Mouse (Mus musculus) cerebellum, postnatal 36 days (tissue): ENCODE data around the gene Lbhd1.
"Not testable (repeated sequence)": the region's sequence is repeated elsewhere in the genome, so short reads cannot be mapped to it uniquely, and the experiment has no call there.

Experiments used
- DNase-seq, 2 experiments: peaks; one replicate each; pipeline ENCODE4 v3.0.0; 2021 to 2022; ENCODE audit warnings: mixed read lengths in 2 of 2

Lbhd1 gene

DNA sequence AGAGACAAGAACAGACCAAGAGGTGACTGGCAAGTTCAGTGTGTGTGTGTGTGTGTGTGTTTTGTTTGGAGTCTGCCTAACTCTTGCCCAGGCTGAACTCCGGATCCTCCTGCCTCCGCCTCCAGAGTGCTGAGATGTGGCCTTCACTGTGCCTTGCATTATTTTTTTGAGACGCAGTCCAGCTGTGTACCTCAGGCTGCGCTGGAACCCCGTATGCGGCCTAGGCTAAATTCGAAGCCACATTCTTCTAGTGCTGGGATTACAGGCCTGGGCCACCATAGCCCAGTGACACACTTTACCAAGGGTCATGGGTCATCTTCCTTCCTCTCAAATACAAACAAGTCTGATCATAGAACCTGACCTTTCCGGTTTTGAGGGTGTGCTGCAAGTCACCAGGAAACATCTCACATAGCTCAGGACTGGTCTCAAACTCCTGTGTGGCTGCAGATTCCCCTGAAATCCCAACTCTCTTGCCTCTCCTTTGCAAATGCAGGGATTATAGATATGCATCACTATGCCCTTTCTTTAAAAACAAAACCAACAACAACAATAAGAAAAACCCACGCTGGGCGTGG, 11.2 kb upstream of the Lbhd1 start:
- DNase-seq, result no peak

DNA sequence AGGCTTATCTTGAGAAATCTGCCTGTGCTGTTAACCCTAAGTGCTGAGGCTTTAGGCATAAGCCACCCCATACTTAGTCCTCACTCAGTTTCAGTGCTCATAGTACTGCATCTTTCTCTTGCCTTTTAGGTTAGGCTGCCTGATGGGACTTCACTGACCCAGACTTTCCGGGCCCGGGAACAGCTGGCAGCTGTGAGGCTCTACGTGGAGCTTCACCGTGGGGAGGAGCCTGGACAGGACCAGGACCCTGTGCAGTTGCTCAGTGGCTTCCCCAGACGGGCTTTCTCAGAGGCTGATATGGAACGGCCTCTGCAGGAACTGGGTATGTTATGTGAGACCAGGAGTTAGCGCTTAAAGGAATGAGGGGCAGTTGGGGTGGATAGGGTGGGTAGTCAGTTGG, 8.5 kb upstream of the Lbhd1 start:
- DNase-seq, result no peak

DNA sequence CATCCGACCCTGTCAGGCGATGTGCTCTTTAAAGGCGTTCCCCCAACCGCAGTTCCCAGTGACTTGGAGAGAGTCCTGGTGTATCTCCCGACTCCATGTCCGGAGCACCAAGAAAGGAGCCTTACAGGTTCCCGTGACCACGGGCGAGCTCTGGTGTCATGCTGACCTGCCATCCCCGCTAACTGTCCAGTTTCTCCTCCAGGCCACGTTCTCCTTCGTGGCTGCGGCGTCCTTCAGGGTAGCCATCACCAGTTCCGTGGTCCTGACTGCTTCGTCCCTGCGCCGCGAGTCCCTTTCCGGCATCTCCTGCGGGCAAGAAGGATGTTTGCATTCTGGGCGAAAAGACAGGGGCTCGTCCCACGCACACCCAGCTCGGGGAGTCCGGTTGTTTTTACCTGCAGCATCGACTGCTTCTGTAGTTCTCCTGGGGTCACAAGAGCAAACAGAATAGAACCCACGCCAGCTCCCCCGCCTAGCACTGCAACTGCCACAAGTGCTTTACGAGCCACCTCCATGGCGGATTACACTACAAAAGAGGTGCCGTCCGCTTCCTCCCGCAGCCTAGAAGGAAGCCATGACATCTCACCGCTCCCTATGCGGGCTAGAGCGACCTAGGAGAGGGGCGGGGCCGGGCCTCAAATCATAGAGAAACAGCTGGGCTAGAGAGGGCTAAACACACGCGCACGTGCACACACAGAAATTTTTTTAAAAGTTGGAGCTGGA, 3.1 kb upstream of the Lbhd1 start, which contains the start of gene Uqcc3:
TSS of gene Uqcc3 (minus strand) at position 613 of the 723 bp plus-strand sequence.
- peak; percentile 87 to 89 for DNase-seq

DNA sequence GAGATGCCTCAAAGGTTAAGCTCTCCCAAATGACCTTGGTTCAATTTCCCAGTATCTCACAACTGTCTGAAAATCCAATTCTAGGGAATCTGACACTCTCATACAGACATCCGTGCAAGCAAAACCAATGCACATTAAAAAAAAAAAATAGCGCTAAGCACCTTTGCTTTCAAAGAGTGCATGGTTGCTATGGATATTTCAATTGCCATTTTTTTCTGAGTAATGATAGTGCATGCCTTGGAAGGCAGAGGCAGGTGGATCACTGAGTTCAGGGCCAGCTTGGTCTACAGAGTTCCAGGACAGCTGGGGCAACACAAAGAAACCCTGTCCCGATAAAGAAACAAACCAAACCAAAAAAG, 2.5 kb upstream of the Lbhd1 start:
- no peak for DNase-seq

DNA sequence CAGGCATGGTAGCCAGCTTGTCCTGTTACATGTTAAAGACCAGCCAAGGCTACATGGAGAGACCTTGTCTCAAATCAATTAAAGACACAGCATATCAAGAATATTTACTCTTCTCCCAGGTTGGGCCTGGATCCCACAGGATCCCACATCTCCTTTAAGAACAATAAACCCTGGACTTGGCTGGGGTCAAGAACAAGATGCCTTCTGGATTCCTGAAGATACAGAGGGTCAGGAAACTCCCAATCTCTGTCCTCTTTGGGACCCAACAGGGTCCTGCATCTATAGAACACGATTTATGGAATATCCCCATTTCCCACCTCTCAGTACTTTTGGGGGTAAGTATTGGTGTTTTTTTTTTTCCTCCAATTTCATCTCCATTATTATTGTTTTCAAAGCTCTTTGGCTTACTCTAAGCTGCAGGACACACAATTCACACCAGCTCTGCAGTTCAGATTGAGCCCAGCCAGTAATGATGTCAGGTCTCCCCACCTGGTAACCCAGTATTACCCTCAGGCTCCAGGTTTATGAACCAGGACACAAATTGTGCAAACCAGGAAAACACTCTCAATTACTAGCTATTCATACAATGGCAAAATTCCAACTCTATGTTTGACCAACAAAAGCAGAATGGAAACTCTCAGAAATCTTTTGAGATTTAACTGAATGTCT, 3.5 kb downstream of the Lbhd1 start:
- DNase-seq, result no peak

DNA sequence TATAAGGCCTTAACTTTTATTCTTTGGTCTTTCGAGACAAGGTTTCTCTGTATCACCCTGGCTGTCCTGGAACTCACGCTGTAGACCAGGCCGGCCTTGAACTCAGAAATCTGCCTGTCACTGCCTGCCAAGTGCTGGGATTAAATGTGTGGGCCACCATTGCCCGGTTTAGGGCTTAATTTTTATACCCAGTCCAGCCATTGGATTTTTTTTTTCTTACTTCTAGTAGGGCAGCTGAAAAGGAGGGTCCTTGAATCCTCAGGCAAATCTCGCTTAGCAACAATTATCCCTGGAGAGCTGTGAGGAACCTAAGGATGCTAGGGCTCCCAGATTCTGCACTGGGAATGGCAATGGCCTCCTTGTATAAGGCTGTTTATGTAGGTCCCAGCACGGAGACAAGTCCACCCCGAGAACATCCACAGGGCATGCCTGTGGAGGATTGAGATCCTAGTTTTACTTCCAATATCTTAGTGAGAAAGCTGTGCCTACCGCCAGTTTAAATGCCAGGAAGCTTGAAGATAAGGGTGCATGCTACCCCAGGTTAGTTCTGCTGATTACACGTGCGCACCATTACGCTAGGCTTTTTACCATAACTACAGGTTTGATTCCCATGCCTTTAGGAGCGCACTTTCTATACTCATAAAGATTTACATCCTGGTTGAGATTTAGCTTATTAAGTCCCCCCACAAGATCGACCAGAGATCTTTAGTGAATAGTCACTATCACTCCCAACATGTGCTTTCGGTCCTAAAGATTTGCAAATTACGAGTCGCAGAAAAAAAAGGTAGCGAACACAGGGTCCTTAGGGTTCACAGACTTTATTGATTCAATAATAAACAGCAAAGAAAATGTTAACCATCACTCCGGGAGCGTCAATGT, 4.3 kb downstream of the Lbhd1 start:
- no peak for DNase-seq

DNA sequence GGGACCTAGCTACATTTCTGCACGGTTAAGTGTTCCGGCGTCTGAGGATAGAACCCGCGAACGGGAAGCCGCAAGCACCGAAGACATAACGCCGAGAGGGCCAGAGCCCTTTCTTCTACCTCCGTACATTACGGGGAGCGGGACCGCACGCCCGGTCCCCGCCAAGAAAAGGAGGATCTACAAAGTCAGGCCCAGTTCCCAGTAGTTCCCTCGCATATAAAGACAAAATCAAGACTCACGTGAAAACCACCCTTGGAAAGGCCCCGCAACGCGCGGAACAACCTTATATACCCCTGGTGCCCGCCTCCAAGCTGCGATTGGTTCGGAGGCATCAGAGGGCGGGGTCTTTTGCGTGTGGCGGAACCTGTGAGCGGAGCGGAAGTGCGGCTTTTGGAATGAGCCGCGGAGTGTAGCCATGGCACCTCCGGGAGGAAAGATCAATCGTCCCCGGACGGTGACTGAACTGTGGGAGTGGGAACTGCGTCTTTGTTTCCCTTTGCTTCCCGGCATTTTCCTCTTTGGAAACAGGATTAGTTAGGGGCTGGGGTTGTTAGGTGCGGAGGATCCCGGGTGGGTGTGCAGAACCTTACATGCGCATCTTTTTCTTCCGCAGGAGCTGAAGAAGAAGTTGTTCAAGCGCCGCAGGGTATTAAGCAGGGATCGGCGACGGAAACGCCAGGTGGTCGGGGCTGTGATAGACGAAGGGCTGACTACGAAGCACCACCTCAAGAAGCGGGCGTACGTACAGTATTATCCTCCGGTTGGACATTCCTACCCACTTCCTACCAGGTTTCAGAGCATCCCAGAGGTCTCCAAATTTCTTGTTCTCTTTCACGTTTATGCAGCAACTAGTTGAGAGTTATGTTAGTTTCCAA, 5.2 kb downstream of the Lbhd1 start, which contains the start of the genes 1810009A15Rik and Gm49416:
TSS of gene 1810009A15Rik (plus strand) at position 343 of the 875 bp plus-strand sequence.
TSS of gene Gm49416 (plus strand) at position 416 of the 875 bp plus-strand sequence.
- DNase-seq, result peak; percentile 93

DNA sequence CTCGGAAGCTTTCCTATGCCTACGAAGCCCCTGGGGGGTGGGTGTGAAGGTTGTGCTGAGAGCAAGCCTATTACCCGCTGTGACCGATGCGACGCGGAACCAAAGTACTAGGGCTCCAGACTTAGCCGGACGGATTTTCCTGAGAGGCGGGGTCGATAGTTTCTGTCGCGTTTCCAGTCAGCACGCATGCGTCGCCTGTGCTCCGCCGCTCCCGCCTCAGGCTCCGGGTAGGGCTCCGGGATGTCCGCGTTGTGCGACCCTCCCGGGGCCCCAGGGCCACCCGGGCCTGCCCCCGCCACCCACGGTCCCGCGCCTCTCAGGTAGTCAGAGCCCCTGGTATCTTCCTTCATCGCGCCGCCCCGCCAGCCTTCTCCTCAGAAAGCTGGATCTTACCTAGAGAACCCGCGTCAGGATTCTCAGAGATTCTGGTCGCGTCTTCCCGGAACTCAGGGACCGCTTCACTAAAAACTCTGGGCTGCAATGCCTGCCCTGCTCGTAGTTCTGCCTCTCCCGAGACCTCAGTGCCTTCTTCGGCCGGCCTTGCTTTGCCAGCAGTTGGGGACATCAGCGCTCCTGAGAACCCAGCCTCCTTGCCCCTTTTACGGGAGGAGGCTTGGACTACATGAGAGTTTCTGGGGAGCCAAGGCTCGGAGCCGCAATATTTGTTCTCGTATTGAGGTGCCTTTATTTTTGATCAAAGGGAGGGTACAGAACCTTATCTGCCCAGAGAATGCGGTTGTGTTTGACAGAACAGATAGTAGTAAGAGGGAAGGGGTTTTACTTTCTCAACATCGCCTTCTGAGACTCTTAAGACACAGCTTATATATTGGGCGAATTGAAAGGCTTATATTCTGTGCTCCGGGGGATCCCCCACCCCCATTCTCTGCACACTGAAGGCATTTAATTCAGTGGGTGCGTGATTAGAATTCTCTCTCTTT, 9.6 kb downstream of the Lbhd1 start, which contains the start of gene Ints5:
TSS of gene Ints5 (plus strand) at position 177 of the 938 bp plus-strand sequence.
- DNase-seq, result peak; percentile 86 to 90

DNA sequence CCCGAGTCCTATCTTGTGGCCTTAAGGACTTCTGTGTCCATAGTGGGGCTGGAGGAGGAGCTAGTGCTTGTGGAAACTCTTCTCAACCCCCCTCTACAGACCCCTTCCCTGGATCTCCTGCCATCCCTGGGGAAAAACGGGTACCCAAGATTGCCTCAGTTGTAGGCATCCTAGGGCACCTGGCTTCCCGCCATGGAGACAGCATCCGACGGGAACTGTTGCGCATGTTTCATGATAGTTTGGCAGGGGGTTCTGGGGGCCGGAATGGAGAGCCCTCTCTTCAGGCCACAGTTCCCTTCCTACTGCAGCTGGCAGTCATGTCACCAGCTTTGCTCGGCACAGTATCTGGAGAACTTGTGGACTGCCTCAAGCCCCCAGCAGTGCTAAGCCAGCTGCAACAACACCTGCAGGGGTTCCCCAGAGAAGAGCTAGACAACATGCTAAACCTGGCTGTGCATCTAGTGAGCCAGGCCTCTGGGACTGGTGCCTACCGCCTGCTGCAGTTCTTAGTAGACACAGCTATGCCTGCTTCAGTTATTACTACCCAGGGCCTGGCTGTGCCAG, 11.9 kb downstream of the Lbhd1 start:
- no peak for DNase-seq

DNA sequence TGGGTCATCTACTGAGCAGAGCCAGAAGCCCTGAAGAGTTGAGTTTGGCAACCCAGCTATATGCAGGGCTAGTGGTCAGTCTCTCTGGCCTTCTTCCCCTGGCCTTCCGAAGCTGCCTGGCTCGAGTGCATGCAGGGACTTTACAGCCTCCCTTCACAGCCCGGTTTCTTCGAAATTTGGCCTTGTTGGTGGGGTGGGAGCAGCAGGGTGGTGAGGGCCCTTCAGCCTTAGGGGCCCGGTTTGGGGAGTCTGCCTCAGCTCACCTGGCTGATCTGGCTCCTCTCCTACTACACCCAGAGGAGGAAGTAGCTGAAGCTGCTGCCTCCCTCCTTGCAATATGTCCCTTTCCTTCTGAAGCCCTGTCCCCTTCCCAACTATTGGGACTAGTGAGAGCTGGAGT, 12.7 kb downstream of the Lbhd1 start:
- not testable (repeated sequence) for DNase-seq

DNA sequence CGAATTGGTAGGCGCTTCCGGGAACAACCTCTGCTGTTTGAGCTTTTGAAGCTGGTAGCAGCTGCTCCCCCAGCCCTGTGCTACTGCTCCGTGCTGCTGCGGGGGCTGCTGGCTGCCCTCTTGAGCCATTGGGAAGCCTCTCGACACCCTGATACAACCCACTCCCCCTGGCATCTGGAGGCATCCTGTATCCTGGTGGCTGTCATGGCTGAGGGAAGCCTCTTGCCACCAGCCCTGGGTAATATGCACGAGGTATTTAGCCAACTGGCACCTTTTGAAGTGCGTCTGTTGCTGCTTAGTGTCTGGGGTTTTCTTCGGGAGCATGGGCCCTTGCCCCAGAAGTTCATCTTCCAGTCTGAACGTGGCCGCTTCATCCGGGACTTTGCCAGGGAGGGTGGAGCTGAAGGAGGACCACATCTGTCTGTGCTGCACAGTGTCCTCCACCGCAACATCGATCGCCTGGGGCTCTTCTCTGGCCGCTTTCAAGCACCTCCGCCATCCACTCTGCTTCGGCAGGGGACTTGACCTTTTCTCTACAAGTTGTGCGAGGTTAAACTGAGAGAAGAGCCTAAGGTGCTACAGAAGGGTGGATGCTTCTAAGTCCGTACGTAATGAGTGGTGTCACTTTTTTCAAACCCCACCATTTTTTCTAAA, 13.8 kb downstream of the Lbhd1 start:
- peak; percentile 34 to 36 for DNase-seq

DNA sequence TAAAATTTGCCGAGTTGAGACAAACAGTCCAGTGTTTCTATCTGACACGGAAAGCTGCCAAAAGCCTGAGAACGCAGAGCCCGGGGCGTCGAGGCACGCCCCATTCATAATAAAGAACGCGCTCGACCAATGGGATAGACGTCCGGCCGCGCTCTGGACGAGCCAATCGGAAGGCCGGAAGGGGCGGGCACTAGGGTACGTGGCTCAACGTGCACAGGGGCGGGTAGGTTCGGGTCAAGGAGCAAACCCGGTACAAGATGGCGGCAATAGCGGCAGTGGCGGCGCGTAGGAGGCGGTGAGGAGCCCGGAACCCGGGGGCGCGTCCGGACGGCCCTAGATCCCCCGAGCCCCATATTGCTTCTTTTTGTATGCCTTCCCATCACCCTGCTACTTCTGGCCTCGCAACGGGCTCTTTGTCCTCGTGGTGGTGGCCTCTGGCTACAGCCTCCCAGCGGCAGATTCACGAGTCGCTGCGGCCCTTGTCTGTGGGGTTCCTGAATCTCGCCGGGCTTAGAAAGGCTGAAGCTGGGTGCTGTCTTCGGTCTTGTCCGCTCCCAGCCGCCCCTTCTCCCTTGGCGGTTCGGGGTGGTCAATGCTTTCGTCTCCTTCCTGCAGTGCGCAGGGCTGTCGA, 14.4 kb downstream of the Lbhd1 start, which contains the start of gene Ganab:
TSS of gene Ganab (plus strand) at position 207 of the 631 bp plus-strand sequence.
- DNase-seq, result peak; percentile 93 to 95

DNA sequence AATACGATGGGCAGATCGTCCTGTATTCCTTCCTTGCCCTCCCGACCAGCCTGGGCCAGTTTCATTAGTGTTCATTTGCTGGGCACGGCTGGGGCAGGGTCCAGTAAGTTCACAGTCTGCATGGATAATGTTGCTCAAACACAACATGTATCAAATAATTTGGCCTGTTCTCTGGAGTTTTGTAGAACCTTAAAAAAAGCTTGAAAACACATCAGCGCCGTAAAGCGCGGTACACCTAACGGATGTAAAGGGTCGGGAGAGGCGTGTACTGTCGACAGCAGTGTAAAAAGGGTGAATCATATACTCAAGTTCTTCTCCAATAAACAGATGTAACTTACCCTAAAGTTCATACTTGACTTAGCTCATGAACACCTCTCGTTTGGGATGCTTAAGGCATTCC, 15.0 kb downstream of the Lbhd1 start:
- no peak for DNase-seq

DNA sequence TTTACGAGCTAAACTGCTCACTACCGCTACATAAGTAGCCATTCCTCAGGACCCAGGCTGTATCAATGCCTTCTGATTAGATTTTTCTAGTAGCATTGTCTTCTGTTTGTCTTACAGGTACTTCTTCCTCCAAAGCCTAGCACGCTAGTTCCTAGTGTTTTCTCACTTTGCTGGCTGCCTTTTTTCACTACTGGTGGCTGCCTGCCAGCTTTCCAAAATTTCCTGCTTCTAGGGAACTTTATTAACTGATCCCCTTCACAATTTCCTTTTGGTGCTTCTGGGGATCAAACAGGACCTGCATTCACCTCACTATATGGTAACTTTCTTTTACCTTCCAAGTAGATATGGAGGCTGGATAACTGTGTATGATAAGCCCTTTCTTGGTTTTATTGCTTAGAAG, 15.5 kb downstream of the Lbhd1 start:
- no peak for DNase-seq

DNA sequence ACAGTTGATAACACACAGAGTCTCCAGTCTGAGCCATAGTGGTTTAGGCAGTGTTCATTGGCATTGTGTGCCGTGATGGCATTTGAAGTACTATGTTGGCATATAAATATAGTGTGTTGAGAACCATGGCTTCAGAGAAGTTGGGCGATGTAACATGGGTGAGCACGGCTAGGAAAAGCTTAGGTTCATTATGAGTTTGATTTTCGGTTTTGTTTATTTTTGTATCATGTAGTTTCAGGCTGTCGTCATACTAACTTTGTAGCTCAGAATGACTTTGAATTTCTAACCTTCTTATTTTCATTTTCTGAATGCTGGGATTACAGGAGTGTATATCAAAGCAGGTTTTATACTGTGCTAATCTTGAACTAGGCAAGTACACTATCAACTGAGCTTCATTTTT, 19.9 kb downstream of the Lbhd1 start:
- DNase-seq, result no peak

DNA sequence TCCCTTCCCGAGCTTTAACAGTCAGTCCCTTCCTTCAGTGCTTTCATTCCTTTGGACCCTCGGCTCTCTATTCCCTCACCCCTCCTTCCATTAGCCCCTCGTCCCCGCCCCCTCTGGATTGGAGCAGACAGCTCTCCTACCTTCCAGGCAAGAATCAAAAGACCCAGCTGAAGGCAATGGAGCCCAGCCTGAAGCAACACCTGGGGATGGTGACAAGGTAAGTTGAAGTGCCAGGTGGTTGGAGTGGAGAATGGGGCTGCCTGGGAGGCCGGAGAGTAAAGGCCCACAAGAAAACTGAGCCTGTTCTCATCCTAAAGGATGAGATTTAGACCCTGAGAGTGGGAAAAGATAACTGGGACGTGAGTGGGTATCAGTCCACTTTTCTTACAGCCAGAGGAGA, 25.0 kb downstream of the Lbhd1 start:
- no peak for DNase-seq

DNA sequence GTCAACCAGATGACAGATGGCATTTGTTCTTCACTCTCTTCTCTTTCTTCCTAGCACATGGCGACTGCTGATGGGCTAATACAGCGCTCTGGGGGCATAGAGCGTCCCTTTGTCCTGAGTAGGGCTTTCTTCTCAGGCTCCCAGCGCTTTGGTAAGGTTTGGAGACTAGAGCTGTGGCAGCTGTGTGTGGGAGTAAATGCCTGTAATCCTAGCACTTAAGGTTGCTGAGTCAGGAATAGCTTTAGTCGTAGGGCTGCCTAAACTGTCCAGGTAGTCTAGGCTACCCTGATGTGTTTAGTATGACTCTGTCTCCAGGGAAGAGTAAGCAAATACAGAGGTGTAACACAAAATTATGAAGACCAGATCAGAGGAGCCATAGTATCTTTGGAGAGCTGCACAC, 28.3 kb downstream of the Lbhd1 start:
- no peak for DNase-seq

DNA sequence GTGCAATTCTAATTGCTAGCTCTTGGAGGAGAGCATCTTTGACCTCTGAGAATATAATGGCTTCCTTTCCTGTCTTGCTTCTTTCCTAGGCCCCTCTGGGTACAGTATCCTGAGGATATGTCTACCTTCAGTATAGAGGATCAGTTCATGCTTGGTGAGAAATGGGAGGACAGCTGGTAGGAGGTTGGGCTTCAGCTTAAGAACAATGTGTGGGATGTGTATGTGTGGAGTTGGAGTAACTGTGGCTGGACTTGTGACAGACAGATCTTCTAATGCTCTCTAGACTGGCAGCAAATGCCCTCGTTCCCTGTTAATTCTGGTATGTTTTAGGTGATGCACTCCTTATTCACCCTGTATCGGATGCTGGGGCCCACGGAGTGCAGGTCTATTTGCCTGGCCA, 30.7 kb downstream of the Lbhd1 start:
- DNase-seq, result no peak

DNA sequence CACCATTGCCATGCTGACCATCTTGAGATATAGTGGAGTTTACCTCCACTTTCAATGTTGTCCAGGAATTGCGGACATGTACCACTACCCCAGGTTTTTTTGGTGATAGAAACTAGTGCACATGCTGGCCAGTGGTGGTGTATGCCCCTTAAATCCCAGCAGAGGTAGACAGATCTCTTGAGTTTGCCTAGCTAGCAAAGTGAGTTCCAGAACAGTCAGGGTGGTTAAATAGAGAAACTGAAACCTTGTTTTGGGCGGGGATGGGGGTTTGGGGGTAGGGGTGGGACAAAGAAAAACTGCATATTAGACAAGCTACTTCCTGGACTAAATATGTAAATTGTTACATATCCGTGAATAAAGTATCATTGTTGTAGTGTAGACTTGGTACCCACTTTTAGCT, 35.5 kb downstream of the Lbhd1 start:
- no peak for DNase-seq
